24 mouse cellular contexts compared by ENCODE assay signal in the genomic region with DNA sequence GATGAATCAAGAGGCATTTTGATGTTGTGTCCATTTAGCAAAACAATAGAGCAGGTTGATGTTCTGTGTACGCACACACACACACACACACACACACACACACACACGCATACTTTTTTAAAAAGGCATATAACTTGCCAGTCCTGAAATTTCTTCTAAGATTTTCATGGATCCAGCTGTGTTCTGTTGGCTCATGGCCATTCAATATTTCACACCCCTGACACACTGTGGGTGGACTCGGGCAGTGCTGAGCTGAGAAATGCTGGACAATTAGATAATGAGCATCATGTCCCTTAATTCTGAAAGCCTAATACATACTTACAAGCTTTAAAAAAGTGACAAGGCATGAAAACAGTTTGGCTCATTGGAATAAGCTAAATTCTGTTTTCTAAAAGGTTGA.
DNase-seq lines count a peak whose midpoint lies in the region; ATAC-seq and TF ChIP-seq lines count a peak whose summit lies in the region.
"Had no signal": no experiment of that assay in that cellular context is flagged by ENCODE, and none has a peak within 500 bp of the region (broad histone marks: within the 10 kb centered on the region; RNA-seq: fewer than 3 reads in every experiment).

No protein-coding gene starts in this region.

- no peak overlapping the region for H3K27ac ChIP-seq in heart, embryonic 10.5 days
- no peak overlapping the region for H3K27ac ChIP-seq in heart, embryonic 11.5 days (ENCODE audit: low read depth, low read length)
- H3K27ac ChIP-seq in lung, embryonic 14.5 days (ENCODE audit: low read depth), result no peak overlapping the region
- H3K27ac ChIP-seq: embryonic facial prominence, embryonic 13.5 days; forebrain, embryonic 10.5 days; forebrain, embryonic 13.5 days; heart, embryonic 15.5 days; hindbrain, embryonic 12.5 days; hindbrain, embryonic 15.5 days had no signal

- no peak overlapping the region for H3K4me3 ChIP-seq in heart, embryonic 10.5 days
- no peak overlapping the region for H3K4me3 ChIP-seq in heart, embryonic 11.5 days (ENCODE audit: low read depth, low read length)
- H3K4me3 ChIP-seq in lung, embryonic 14.5 days (ENCODE audit: low read depth, low read length), result no peak overlapping the region
- H3K4me3 ChIP-seq: embryonic facial prominence, embryonic 13.5 days; forebrain, embryonic 10.5 days; forebrain, embryonic 13.5 days; heart, embryonic 15.5 days; hindbrain, embryonic 12.5 days; hindbrain, embryonic 15.5 days had no signal

- H3K9me3 ChIP-seq in heart, embryonic 10.5 days, result no peaks in the 10 kb centered on the region
- H3K9me3 ChIP-seq in heart, embryonic 11.5 days (replicated peaks; ENCODE audit: control insufficient read depth, low read length), result no peaks in the 10 kb centered on the region
- H3K9me3 ChIP-seq in lung, embryonic 14.5 days (ENCODE audit: low read depth, low read length), result no peaks in the 10 kb centered on the region
- H3K9me3 ChIP-seq: embryonic facial prominence, embryonic 13.5 days; forebrain, embryonic 10.5 days; forebrain, embryonic 13.5 days; heart, embryonic 15.5 days; hindbrain, embryonic 12.5 days; hindbrain, embryonic 15.5 days had no signal

- no peak for ATAC-seq in heart, embryonic 11.5 days (replicated peaks; ENCODE audit: insufficient number of reproducible peaks, low FRiP score, low TSS enrichment)
- no peak for ATAC-seq in lung, embryonic 14.5 days (ENCODE audit: insufficient read depth)
- ATAC-seq: CD4-positive, CD25-positive, alpha-beta regulatory T cell, adult 4 months; forebrain, embryonic 13.5 days; forebrain, embryonic 16.5 days had no signal

- no peak for TF ChIP-seq CTCF in lung, embryonic 14.5 days (IDR thresholded peaks at IDR 0.05; ENCODE audit: low read depth)

- no peak overlapping the region for H3K9ac ChIP-seq in heart, embryonic 11.5 days (ENCODE audit: low read depth, low read length)
- no peak overlapping the region for H3K9ac ChIP-seq in lung, embryonic 14.5 days
- H3K9ac ChIP-seq: embryonic facial prominence, embryonic 13.5 days; forebrain, embryonic 13.5 days; heart, embryonic 15.5 days; hindbrain, embryonic 12.5 days; hindbrain, embryonic 15.5 days had no signal

- WGBS in heart, embryonic 10.5 days, result 71% methylated on average over 3 of the region's 3 CpGs
- WGBS in heart, embryonic 11.5 days (ENCODE audit: insufficient replicate concordance), result 83% methylated on average over 3 of the region's 3 CpGs
- 59% methylated on average over 3 of the region's 3 CpGs for WGBS in lung, embryonic 14.5 days

- H3K4me1 ChIP-seq in heart, embryonic 10.5 days, result no peaks in the 10 kb centered on the region
- H3K4me1 ChIP-seq in heart, embryonic 11.5 days (ENCODE audit: control insufficient read depth, insufficient read depth, low read length), result no peaks in the 10 kb centered on the region
- H3K4me1 ChIP-seq in lung, embryonic 14.5 days (ENCODE audit: insufficient read depth), result no peaks in the 10 kb centered on the region
- H3K4me1 ChIP-seq: forebrain, embryonic 10.5 days; forebrain, embryonic 13.5 days; hindbrain, embryonic 12.5 days; hindbrain, embryonic 15.5 days had no signal

- DNase-seq in heart, adult 18-20 months, result peak; percentile 31 to 36
- DNase-seq in heart, embryonic 10.5 days (ENCODE audit: low spot score), result no peak
- peak; percentile 35 to 38 for DNase-seq in heart, postnatal 10 days
- DNase-seq in lung, embryonic 14.5 days, result peak; percentile 53
- no peak for DNase-seq in lung, postnatal 14 days
- peak; percentile 39 for DNase-seq in testis, postnatal 10 days (ENCODE audit: low spot score)
- no peak for DNase-seq in testis, postnatal 14 days (ENCODE audit: low spot score)
- DNase-seq: adrenal gland, adult 2 months; adrenal gland, postnatal 14 days; cerebellum, adult 11 months; cerebellum, adult 2 months; cerebellum, adult 9-11 months; cerebellum, postnatal 25 days; gastrocnemius, postnatal 10 days; gastrocnemius, postnatal 36 days had no signal

- H3K36me3 ChIP-seq in heart, embryonic 10.5 days, result no peaks in the 10 kb centered on the region
- no peaks in the 10 kb centered on the region for H3K36me3 ChIP-seq in heart, embryonic 11.5 days (ENCODE audit: control insufficient read depth, insufficient read depth, low read length)
- H3K36me3 ChIP-seq in lung, embryonic 14.5 days (ENCODE audit: insufficient read depth), result no peaks in the 10 kb centered on the region
- H3K36me3 ChIP-seq: embryonic facial prominence, embryonic 13.5 days; forebrain, embryonic 10.5 days; heart, embryonic 15.5 days; hindbrain, embryonic 12.5 days; hindbrain, embryonic 15.5 days had no signal

- peaks cover 11% of the 10 kb centered on the region; the same call in 1 of the 2 replicates for H3K27me3 ChIP-seq in heart, embryonic 10.5 days (ENCODE audit: insufficient read depth, poor library complexity, severe bottlenecking)
- H3K27me3 ChIP-seq in heart, embryonic 11.5 days (ENCODE audit: control insufficient read depth, insufficient read depth, low read length), result no peaks in the 10 kb centered on the region
- H3K27me3 ChIP-seq in lung, embryonic 14.5 days (ENCODE audit: insufficient read depth, low read length), result no peaks in the 10 kb centered on the region
- H3K27me3 ChIP-seq: embryonic facial prominence, embryonic 13.5 days; forebrain, embryonic 13.5 days; hindbrain, embryonic 12.5 days; hindbrain, embryonic 15.5 days had no signal

- H3K4me2 ChIP-seq in heart, embryonic 11.5 days, result no peak overlapping the region
- H3K4me2 ChIP-seq in lung, embryonic 14.5 days, result no peak overlapping the region
- H3K4me2 ChIP-seq: embryonic facial prominence, embryonic 13.5 days; forebrain, embryonic 13.5 days; heart, embryonic 15.5 days; hindbrain, embryonic 12.5 days; hindbrain, embryonic 15.5 days had no signal

- intact Hi-C loops in heart, postnatal 10 days (cut with DNase I), result no loop called here

Comparison
In these comparisons a context has a peak if more than half of its experiments do, and no peak if none do; other contexts are left out.
1. DNase-seq: peak in heart, adult 18-20 months (2 of 2), heart, postnatal 10 days (2 of 2), lung, embryonic 14.5 days (single experiment) and testis, postnatal 10 days (single experiment); none in heart, embryonic 10.5 days (single experiment), lung, postnatal 14 days (single experiment) and testis, postnatal 14 days (single experiment).